Mouse (Mus musculus): ENCODE results near the gene Tmem270.

- TF ChIP-seq ZC3H11A (IDR thresholded peaks at IDR 0.05; ENCODE audit: borderline replicate concordance, low read depth, low read length) (no peak), ZNF384 (IDR thresholded peaks at IDR 0.05; ENCODE audit: low read depth, low read length) (no peak), CHD2 (IDR thresholded peaks at IDR 0.05; ENCODE audit: low read depth, low read length) (no peak)
These were observed 29.7 kb downstream of the Tmem270 start for GRCm38 (mm10) chr5:134876801-134877200.
